Mouse (Mus musculus) B cell, adult 62 days (primary cell): ENCODE results near the gene Foxl2. TPM values are rescaled to one million over a fixed set of nuclear protein-coding genes. Genes with fewer than 3 reads are reported as not detected.

Experiments used
- total RNA-seq: library from RNA; stranded (reverse); gene quantifications from 4 replicates; pipeline ENCODE4 v1.2.4, GENCODE M21; 2023

Foxl2 gene
- not detected in 4 replicates for total RNA-seq

GRCm38 (mm10) chr9:98955103-98955715 lies at the start of gene Foxl2:
TSS of gene Foxl2 (plus strand) at chr9:98955288.

GRCm38 (mm10) chr9:98985800-98986475 lies 30.9 kb downstream of the Foxl2 start, which contains the start of gene Faim:
TSS of gene Faim (plus strand) at chr9:98986373.

Other genes with a start within 250 kb of the Foxl2 start
- gene Prr23a1, start 112.8 kb upstream of the Foxl2 start, total RNA-seq: not detected in 4 replicates
- not detected in 4 replicates for gene Prr23a2, start 98.8 kb upstream of the Foxl2 start, total RNA-seq
- not detected in 4 replicates for gene Prr23a3, start 90.5 kb upstream of the Foxl2 start, total RNA-seq
- not detected in 4 replicates for gene 7420426K07Rik, start 52.2 kb upstream of the Foxl2 start, total RNA-seq
- gene Faim, start 31.1 kb downstream of the Foxl2 start, total RNA-seq: 26.9 to 35.0 TPM (median 32.4 TPM) in 4 replicates
- gene Gm1123, start 80.4 kb downstream of the Foxl2 start, total RNA-seq: 0.39 TPM in 1 of 4 replicates, not detected in the others
- gene Pik3cb, start 185.3 kb downstream of the Foxl2 start, total RNA-seq: 1.6 to 2.3 TPM (median 1.8 TPM) in 4 replicates